Mouse (Mus musculus): ENCODE data around the gene Dars. TPM values are rescaled to one million over a fixed set of nuclear protein-coding genes. Genes with fewer than 3 reads are reported as not detected.

Gene Dars
- polyA plus RNA-seq, 1 experiment: 47.0 TPM

GRCm38 (mm10) chr1:128405675-128406074 lies 11.5 kb downstream of the Dars start:
- 74% methylated on average over 1 of the region's 1 CpGs for WGBS
- TF ChIP-seq CTCF (IDR thresholded peaks at IDR 0.05; ENCODE audit: control insufficient read depth, insufficient read depth, low read length): no peak
- Histone ChIP-seq H3K4me3 (replicated peaks; ENCODE audit: control insufficient read depth, low read depth, low read length) (no peak overlapping the region), H3K4me1 (ENCODE audit: control insufficient read depth, insufficient read depth, low read length) (no peaks in the 10 kb centered on the region), H3K27ac (ENCODE audit: control insufficient read depth, insufficient read depth, low read depth, low read length, poor library complexity) (no peak overlapping the region)

- TF ChIP-seq CTCF (IDR thresholded peaks at IDR 0.05; ENCODE audit: control insufficient read depth, insufficient read depth, low read length): no peak
- TF ChIP-seq POLR2A (IDR thresholded peaks at IDR 0.05; ENCODE audit: borderline replicate concordance, control insufficient read depth, low read depth, low read length): no peak
- H3K27ac ChIP-seq (ENCODE audit: control insufficient read depth, insufficient read depth, low read depth, low read length, poor library complexity): no peak overlapping the region
- no peaks in the 10 kb centered on the region for H3K4me1 ChIP-seq (ENCODE audit: control insufficient read depth, insufficient read depth, low read length)
- 79% methylated on average over 2 of the region's 2 CpGs for WGBS
- H3K4me3 ChIP-seq (replicated peaks; ENCODE audit: control insufficient read depth, low read depth, low read length): no peak overlapping the region
These were observed 12.1 kb downstream of the Dars start for GRCm38 (mm10) chr1:128405041-128405481.

GRCm38 (mm10) chr1:128400926-128401325 lies 16.2 kb downstream of the Dars start:
- Histone ChIP-seq H3K27ac (ENCODE audit: control insufficient read depth, insufficient read depth, low read depth, low read length, poor library complexity) (no peak overlapping the region), H3K4me3 (replicated peaks; ENCODE audit: control insufficient read depth, low read depth, low read length) (no peak overlapping the region), H3K4me1 (ENCODE audit: control insufficient read depth, insufficient read depth, low read length) (no peaks in the 10 kb centered on the region)
- WGBS: 74% methylated on average over 2 of the region's 2 CpGs
- TF ChIP-seq CTCF (IDR thresholded peaks at IDR 0.05; ENCODE audit: control insufficient read depth, insufficient read depth, low read length) (no peak), POLR2A (IDR thresholded peaks at IDR 0.05; ENCODE audit: borderline replicate concordance, control insufficient read depth, low read depth, low read length) (no peak)

GRCm38 (mm10) chr1:128399941-128400915 lies 16.9 kb downstream of the Dars start:
- Histone ChIP-seq H3K4me3 (replicated peaks; ENCODE audit: control insufficient read depth, low read depth, low read length) (no peak overlapping the region), H3K4me1 (ENCODE audit: control insufficient read depth, insufficient read depth, low read length) (no peaks in the 10 kb centered on the region), H3K27ac (ENCODE audit: control insufficient read depth, insufficient read depth, low read depth, low read length, poor library complexity) (no peak overlapping the region)
- WGBS: 83% methylated on average over 5 of the region's 5 CpGs
- TF ChIP-seq CTCF (IDR thresholded peaks at IDR 0.05; ENCODE audit: control insufficient read depth, insufficient read depth, low read length): no peak
- TF ChIP-seq POLR2A (IDR thresholded peaks at IDR 0.05; ENCODE audit: borderline replicate concordance, control insufficient read depth, low read depth, low read length): no peak

- TF ChIP-seq POLR2A (IDR thresholded peaks at IDR 0.05; ENCODE audit: borderline replicate concordance, control insufficient read depth, low read depth, low read length) (no peak), CTCF (IDR thresholded peaks at IDR 0.05; ENCODE audit: control insufficient read depth, insufficient read depth, low read length) (no peak)
- H3K27ac ChIP-seq (ENCODE audit: control insufficient read depth, insufficient read depth, low read depth, low read length, poor library complexity): no peak overlapping the region
- 92% methylated on average over 5 of the region's 5 CpGs for WGBS
- no peak overlapping the region for H3K4me3 ChIP-seq (replicated peaks; ENCODE audit: control insufficient read depth, low read depth, low read length)
- no peaks in the 10 kb centered on the region for H3K4me1 ChIP-seq (ENCODE audit: control insufficient read depth, insufficient read depth, low read length)
These were observed 18.3 kb downstream of the Dars start for GRCm38 (mm10) chr1:128398738-128399445.

- TF ChIP-seq POLR2A (IDR thresholded peaks at IDR 0.05; ENCODE audit: borderline replicate concordance, control insufficient read depth, low read depth, low read length) (no peak), CTCF (IDR thresholded peaks at IDR 0.05; ENCODE audit: control insufficient read depth, insufficient read depth, low read length) (no peak)
- Histone ChIP-seq H3K4me3 (replicated peaks; ENCODE audit: control insufficient read depth, low read depth, low read length) (no peak overlapping the region), H3K4me1 (ENCODE audit: control insufficient read depth, insufficient read depth, low read length) (no peaks in the 10 kb centered on the region), H3K27ac (ENCODE audit: control insufficient read depth, insufficient read depth, low read depth, low read length, poor library complexity) (no peak overlapping the region)
- 89% methylated on average over 3 of the region's 3 CpGs for WGBS
These were observed 22.5 kb downstream of the Dars start for GRCm38 (mm10) chr1:128394657-128395056.

GRCm38 (mm10) chr1:128392382-128392781 lies 24.8 kb downstream of the Dars start:
- H3K27ac ChIP-seq (ENCODE audit: control insufficient read depth, insufficient read depth, low read depth, low read length, poor library complexity): no peak overlapping the region
- WGBS: 76% methylated on average over 2 of the region's 2 CpGs
- TF ChIP-seq POLR2A (IDR thresholded peaks at IDR 0.05; ENCODE audit: borderline replicate concordance, control insufficient read depth, low read depth, low read length) (no peak), CTCF (IDR thresholded peaks at IDR 0.05; ENCODE audit: control insufficient read depth, insufficient read depth, low read length) (no peak)
- H3K4me3 ChIP-seq (replicated peaks; ENCODE audit: control insufficient read depth, low read depth, low read length): no peak overlapping the region
- no peaks in the 10 kb centered on the region; the same call in 1 of the 2 replicates for H3K4me1 ChIP-seq (ENCODE audit: control insufficient read depth, insufficient read depth, low read length)

GRCm38 (mm10) chr1:128386487-128386886 lies 30.7 kb downstream of the Dars start:
- H3K27ac ChIP-seq (ENCODE audit: control insufficient read depth, insufficient read depth, low read depth, low read length, poor library complexity): no peak overlapping the region
- peaks cover 1% of the 10 kb centered on the region; the same call in 1 of the 2 replicates for H3K4me1 ChIP-seq (ENCODE audit: control insufficient read depth, insufficient read depth, low read length)
- no peak overlapping the region for H3K4me3 ChIP-seq (replicated peaks; ENCODE audit: control insufficient read depth, low read depth, low read length)
- TF ChIP-seq POLR2A (IDR thresholded peaks at IDR 0.05; ENCODE audit: borderline replicate concordance, control insufficient read depth, low read depth, low read length) (no peak), CTCF (IDR thresholded peaks at IDR 0.05; ENCODE audit: control insufficient read depth, insufficient read depth, low read length) (no peak)
- WGBS: 35% methylated on average over 7 of the region's 7 CpGs
